Mouse (Mus musculus) embryonic facial prominence, embryonic 13.5 days (tissue): Measurements from ENCODE around the gene Spsb1. TPM values are rescaled to one million over a fixed set of nuclear protein-coding genes. Genes with fewer than 3 reads are reported as not detected.

Source experiments
- ATAC-seq: fragments of 200-750 bp; cut with Nextera tagmentation; 2 replicates; pipeline ENCODE4 v1.8.0; 2017; ENCODE audit warnings: low read depth; ENCODE audit not compliant: insufficient number of reproducible peaks, insufficient read depth, low FRiP score, low TSS enrichment
- H3K27ac ChIP-seq: fragments of 300-500 bp; sonication (generic); 2 replicates; pipeline ENCODE4 v1.5.1; 2015; ENCODE audit warnings: moderate library complexity, mild to moderate bottlenecking, inconsistent platforms
- H3K27me3 ChIP-seq: fragments of 300-500 bp; sonication (generic); 2 replicates; pipeline ENCODE4 v1.6.1; 2015; ENCODE audit warnings: mild to moderate bottlenecking, inconsistent platforms
- H3K36me3 ChIP-seq: fragments of 300-500 bp; sonication (generic); 2 replicates; pipeline ENCODE4 v1.6.1; 2015; ENCODE audit warnings: mild to moderate bottlenecking, inconsistent platforms
- H3K4me1 ChIP-seq: fragments of 300-500 bp; sonication (generic); 2 replicates; pipeline ENCODE4 v1.6.1; 2015; ENCODE audit warnings: inconsistent platforms
- H3K4me2 ChIP-seq: fragments of 300-500 bp; sonication (generic); 2 replicates; pipeline ENCODE4 v1.6.1; 2015; ENCODE audit warnings: moderate library complexity, mild to moderate bottlenecking, inconsistent platforms
- H3K4me3 ChIP-seq: fragments of 300-500 bp; sonication (generic); 2 replicates; pipeline ENCODE4 v1.5.1; 2015; ENCODE audit warnings: mild to moderate bottlenecking, inconsistent platforms
- H3K9ac ChIP-seq: fragments of 300-500 bp; sonication (generic); 2 replicates; pipeline ENCODE4 v1.6.1; 2015; ENCODE audit warnings: mild to moderate bottlenecking, inconsistent platforms
- H3K9me3 ChIP-seq: fragments of 300-500 bp; sonication (generic); 2 replicates; pipeline ENCODE4 v1.6.1; 2016; ENCODE audit warnings: inconsistent platforms
- WGBS: fragments of 180-500 bp; shearing (Covaris S2); methylation state at CpG from one replicate; pipeline ENCODE4 v1.1.7; 2015; ENCODE audit warnings: mixed read lengths; 5-methylcytosine and 5-hydroxymethylcytosine counted together
- polyA plus RNA-seq: library from polyadenylated mRNA; unstranded; fragments of >200 nt; fragmentation: Nextera tagmentation; extraction: Ambion mirVana; gene quantifications from 2 replicates; pipeline ENCODE4 v1.2.1, GENCODE M21; 2015

Gene Spsb1
- polyA plus RNA-seq, 1 experiment from 2014 or later: 12.2 TPM

DNA sequence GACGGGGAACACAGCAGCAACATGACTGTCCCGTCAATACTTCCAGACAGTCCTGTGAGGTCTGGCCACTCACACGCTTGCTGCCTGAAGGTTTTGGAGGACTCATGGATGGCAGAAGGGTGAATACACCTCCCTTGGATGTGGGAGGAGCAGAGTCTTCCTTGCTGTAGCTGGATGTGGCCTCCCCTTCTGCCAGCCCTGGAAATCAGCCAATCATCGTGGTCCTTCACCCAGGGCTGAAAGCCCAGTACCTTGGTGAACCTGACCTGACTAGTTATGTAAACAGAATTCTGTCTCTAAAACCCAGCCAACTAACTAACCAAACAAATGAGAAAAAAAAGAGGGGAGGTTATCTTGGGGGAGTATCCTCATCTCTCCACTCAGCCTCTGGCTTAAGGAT lies 90.4 kb downstream of the Spsb1 start:
- peaks cover 23% of the 10 kb centered on the region for H3K4me1 ChIP-seq
- 53% methylated on average over 4 of the region's 4 CpGs for WGBS

DNA sequence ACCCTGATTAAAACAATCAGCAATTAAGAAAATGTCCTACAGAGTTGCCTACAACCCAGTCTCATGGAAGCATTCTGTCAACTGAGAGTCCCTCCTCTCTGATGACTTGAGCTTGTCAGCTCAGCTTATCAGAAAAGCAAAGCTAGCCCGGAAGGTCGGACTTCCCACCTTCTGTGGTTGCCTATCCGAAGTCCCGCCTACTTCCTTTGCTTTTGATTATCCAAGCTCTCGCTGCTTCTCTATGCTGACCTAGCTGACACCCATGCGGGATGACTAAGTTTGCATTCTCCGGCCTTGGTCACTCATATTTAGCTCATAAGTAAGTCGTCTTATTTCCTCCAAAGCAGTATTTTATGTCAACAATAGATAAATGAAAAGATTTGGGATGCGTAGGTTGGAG lies 91.3 kb downstream of the Spsb1 start:
- no peak for ATAC-seq
- WGBS: 86% methylated on average over 9 of the region's 9 CpGs
- Histone ChIP-seq H3K36me3 (no peaks in the 10 kb centered on the region), H3K27me3 (no peaks in the 10 kb centered on the region), H3K4me1 (peaks cover 19% of the 10 kb centered on the region), H3K9me3 (no peaks in the 10 kb centered on the region), H3K9ac (no peak overlapping the region), H3K4me2 (no peak overlapping the region), H3K27ac (no peak overlapping the region), H3K4me3 (no peak overlapping the region)

More for the DNA sequence above, 90.4 kb downstream of the Spsb1 start:
- Histone ChIP-seq H3K27me3 (no peaks in the 10 kb centered on the region), H3K4me2 (no peak overlapping the region), H3K4me3 (no peak overlapping the region), H3K36me3 (no peaks in the 10 kb centered on the region), H3K27ac (no peak overlapping the region), H3K9ac (no peak overlapping the region), H3K9me3 (no peaks in the 10 kb centered on the region)
- ATAC-seq: no peak

DNA sequence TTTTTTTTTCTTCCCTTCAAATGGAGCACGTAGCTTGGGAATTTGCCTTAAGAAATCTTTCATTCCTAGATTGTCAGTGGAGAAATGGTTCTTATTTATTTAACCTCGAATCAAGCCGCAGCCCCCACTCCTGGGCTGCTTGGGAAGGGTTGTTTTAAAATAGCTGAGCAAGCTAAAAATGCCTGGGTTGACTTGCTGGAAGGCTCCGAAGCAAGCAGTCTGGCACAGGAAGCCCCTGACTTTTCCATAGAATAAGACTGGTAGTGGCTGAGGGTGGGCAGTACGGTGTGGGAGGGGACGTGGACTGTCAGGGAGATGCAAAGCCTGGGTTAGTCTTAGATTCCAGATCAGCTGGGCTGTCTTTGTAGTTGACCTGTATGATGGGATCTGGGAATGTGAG lies 94.5 kb downstream of the Spsb1 start:
- no peak for ATAC-seq
- Histone ChIP-seq H3K4me2 (no peak overlapping the region), H3K4me3 (no peak overlapping the region), H3K27me3 (no peaks in the 10 kb centered on the region), H3K9me3 (no peaks in the 10 kb centered on the region), H3K9ac (no peak overlapping the region), H3K27ac (peak overlapping the region; percentile 69), H3K4me1 (peaks cover 34% of the 10 kb centered on the region), H3K36me3 (no peaks in the 10 kb centered on the region)
- WGBS: 48% methylated on average over 6 of the region's 6 CpGs

GRCm38 (mm10) chr4:149858584-149858983 lies 96.3 kb downstream of the Spsb1 start:
- Histone ChIP-seq H3K36me3 (no peaks in the 10 kb centered on the region), H3K9ac (no peak overlapping the region), H3K9me3 (no peaks in the 10 kb centered on the region), H3K4me2 (no peak overlapping the region), H3K4me1 (peaks cover 50% of the 10 kb centered on the region), H3K4me3 (no peak overlapping the region), H3K27me3 (no peaks in the 10 kb centered on the region), H3K27ac (no peak overlapping the region)
- 71% methylated on average over 8 of the region's 8 CpGs for WGBS
- no peak for ATAC-seq

- ATAC-seq: no peak
- H3K27ac ChIP-seq: no peak overlapping the region
- no peaks in the 10 kb centered on the region for H3K36me3 ChIP-seq
- no peak overlapping the region for H3K9ac ChIP-seq
- no peaks in the 10 kb centered on the region for H3K27me3 ChIP-seq
- no peak overlapping the region for H3K4me2 ChIP-seq
- no peaks in the 10 kb centered on the region for H3K9me3 ChIP-seq
- WGBS: 87% methylated on average over 6 of the region's 6 CpGs
- H3K4me1 ChIP-seq: peaks cover 50% of the 10 kb centered on the region
- H3K4me3 ChIP-seq: no peak overlapping the region
Observed at GRCm38 (mm10) chr4:149858097-149858496, 96.7 kb downstream of the Spsb1 start.

- 87% methylated on average over 3 of the region's 3 CpGs for WGBS
- Histone ChIP-seq H3K4me3 (no peak overlapping the region), H3K4me2 (no peak overlapping the region), H3K9ac (no peak overlapping the region), H3K27me3 (no peaks in the 10 kb centered on the region), H3K27ac (no peak overlapping the region), H3K9me3 (no peaks in the 10 kb centered on the region), H3K36me3 (no peaks in the 10 kb centered on the region), H3K4me1 (peaks cover 50% of the 10 kb centered on the region)
- ATAC-seq: no peak
Observed at GRCm38 (mm10) chr4:149857688-149858087, 97.2 kb downstream of the Spsb1 start.

DNA sequence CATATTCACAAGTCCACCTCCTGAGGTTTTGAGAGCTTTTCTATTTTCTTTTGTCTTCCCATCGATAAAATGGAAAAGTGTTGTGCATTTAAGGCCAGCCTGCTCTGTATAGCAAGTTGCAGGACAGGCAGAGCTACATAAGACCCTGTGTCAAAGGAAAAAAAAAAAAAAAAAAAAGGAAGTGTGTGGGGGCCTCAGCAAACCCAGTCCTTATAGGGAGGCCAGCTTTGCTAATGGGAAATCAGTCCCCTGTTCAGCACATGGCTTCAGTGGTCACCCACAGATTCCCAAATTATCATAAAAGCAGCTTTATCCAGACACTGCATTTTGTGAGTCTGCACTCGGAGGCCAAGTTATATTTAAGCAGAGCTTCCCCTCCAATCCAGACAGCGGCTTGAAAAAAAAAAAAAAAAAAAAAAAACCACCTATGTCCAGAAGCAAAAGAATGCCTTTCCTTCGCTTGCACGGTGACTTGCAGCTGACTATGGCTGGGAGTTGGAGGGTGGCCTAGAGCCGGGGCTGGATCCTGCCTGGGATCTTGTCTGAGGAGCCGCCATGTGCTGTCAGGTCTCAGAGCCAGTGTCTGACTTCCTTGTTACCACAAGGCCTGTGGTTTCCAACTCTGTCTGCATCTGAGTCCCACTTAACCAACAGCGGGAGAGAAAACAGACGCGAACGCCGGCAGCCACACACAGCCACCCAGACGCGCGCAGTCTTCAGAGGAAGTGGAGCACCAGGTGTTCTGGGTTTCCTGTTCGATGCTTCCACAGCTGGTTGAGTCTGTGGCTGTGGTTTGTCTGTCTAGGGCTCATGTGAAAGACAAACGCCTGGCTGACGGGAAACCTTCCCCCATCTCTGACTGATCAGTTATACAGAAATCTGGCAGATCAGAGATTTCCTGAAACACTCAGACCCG lies 98.7 kb downstream of the Spsb1 start:
- H3K9me3 ChIP-seq: no peaks in the 10 kb centered on the region
- peak overlapping the region; percentile 78 for H3K27ac ChIP-seq
- H3K36me3 ChIP-seq: no peaks in the 10 kb centered on the region
- H3K27me3 ChIP-seq: no peaks in the 10 kb centered on the region
- H3K4me3 ChIP-seq: no peak overlapping the region
- peak; percentile 67 for ATAC-seq
- peaks cover 47% of the 10 kb centered on the region for H3K4me1 ChIP-seq
- 29% methylated on average over 19 of the region's 19 CpGs for WGBS
- H3K9ac ChIP-seq: no peak overlapping the region
- peak overlapping the region; percentile 32 for H3K4me2 ChIP-seq

DNA sequence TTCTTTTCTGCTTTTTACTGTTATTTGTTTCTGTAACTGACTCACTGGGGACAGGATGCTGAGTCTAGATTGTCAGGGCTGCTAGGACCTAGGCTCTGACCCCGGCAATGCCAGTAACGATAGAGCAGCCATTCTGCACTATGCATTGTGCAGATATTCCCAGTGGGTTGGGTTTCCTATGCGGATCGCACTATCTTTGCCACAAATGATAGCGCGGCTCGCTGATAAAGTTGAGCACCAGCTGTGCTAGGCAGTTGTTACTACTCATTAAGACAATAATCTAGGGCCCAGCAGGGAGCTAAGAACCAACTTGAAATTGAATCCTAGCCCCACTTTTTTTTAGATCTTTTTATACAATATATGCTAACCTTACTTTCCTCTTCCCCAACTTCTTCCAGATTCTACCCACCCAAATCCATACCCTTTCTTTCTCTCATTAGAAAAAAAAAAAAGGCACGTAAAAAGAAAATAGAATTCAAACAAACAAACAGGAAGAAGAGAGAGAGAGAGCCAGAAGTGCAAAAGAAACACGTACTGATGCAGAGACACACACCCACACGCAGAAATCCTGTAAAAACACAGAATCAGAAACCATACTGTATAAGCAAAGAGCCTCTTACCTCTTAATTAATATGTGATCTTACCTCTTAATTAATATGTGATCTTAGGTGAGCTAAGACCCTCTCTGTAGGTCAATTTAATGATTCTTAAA lies 99.5 kb downstream of the Spsb1 start:
- H3K27ac ChIP-seq: peak overlapping the region; percentile 78

DNA sequence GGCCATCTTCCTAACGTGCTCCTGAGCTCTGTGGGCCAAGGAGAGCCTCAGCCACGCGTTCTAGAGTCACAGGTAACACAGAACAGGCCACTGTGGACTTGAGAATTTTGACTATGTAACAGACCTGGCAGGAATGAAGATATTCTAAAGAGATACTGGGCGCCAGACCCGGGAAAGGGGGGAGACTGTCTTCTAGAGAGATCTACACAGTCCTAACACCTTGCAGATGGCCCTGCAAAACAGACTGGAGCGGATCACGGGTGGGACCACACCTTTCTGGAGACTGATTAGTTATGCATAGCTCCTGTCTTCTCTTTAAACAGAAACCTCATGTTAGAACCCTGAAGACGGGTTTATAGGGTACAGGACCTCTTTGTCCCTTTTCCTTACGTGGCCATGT lies 100.1 kb downstream of the Spsb1 start:
- 34% methylated on average over 9 of the region's 9 CpGs for WGBS
- Histone ChIP-seq H3K9me3 (no peaks in the 10 kb centered on the region), H3K36me3 (no peaks in the 10 kb centered on the region), H3K4me2 (peak overlapping the region; percentile 53), H3K4me1 (peaks cover 35% of the 10 kb centered on the region), H3K27me3 (no peaks in the 10 kb centered on the region), H3K4me3 (peak overlapping the region; percentile 19), H3K27ac (peak overlapping the region; percentile 48; the same call in 1 of the 2 replicates), H3K9ac (no peak overlapping the region; the same call in 1 of the 2 replicates)
- no peak for ATAC-seq

More for the DNA sequence above, 99.5 kb downstream of the Spsb1 start:
- no peaks in the 10 kb centered on the region for H3K36me3 ChIP-seq
- no peaks in the 10 kb centered on the region for H3K27me3 ChIP-seq
- H3K4me2 ChIP-seq: peak overlapping the region; percentile 53; the same call in 1 of the 2 replicates
- no peak overlapping the region for H3K9ac ChIP-seq
- no peaks in the 10 kb centered on the region for H3K9me3 ChIP-seq
- 70% methylated on average over 10 of the region's 10 CpGs for WGBS
- no peak for ATAC-seq
- peaks cover 40% of the 10 kb centered on the region for H3K4me1 ChIP-seq
- no peak overlapping the region for H3K4me3 ChIP-seq

GRCm38 (mm10) chr4:149854301-149854708 lies 100.5 kb downstream of the Spsb1 start:
- no peak overlapping the region; the same call in 1 of the 2 replicates for H3K9ac ChIP-seq
- no peaks in the 10 kb centered on the region for H3K27me3 ChIP-seq
- peak overlapping the region; percentile 53 for H3K4me2 ChIP-seq
- H3K36me3 ChIP-seq: no peaks in the 10 kb centered on the region
- H3K4me3 ChIP-seq: peak overlapping the region; percentile 19
- ATAC-seq: peak; percentile 29; the same call in 1 of the 2 replicates
- H3K27ac ChIP-seq: peak overlapping the region; percentile 48; the same call in 1 of the 2 replicates
- peaks cover 35% of the 10 kb centered on the region for H3K4me1 ChIP-seq
- H3K9me3 ChIP-seq: no peaks in the 10 kb centered on the region
- 2% methylated on average over 21 of the region's 21 CpGs for WGBS

- no peaks in the 10 kb centered on the region for H3K36me3 ChIP-seq
- WGBS: 66% methylated on average over 4 of the region's 4 CpGs
- H3K27me3 ChIP-seq: no peaks in the 10 kb centered on the region
- no peaks in the 10 kb centered on the region for H3K9me3 ChIP-seq
- no peak for ATAC-seq
- no peak overlapping the region for H3K27ac ChIP-seq
- peaks cover 35% of the 10 kb centered on the region for H3K4me1 ChIP-seq
- H3K4me3 ChIP-seq: peak overlapping the region; percentile 19
- peak overlapping the region; percentile 53 for H3K4me2 ChIP-seq
- no peak overlapping the region for H3K9ac ChIP-seq
Observed at GRCm38 (mm10) chr4:149853698-149854284, 101.1 kb downstream of the Spsb1 start.
